Mouse (Mus musculus) limb, embryonic 12.5 days (tissue): ENCODE measurements around the gene Wdr19. TPM values are rescaled to one million over a fixed set of nuclear protein-coding genes. Genes with fewer than 3 reads are reported as not detected.

Experiments used
- ATAC-seq: fragments of 200-750 bp; cut with Nextera tagmentation; 2 replicates; pipeline ENCODE4 v1.8.0; 2017; ENCODE audit warnings: low read depth, moderate TSS enrichment; ENCODE audit not compliant: insufficient number of reproducible peaks, insufficient read depth, low FRiP score, low TSS enrichment
- H3K27ac ChIP-seq: fragments of 300-500 bp; sonication (generic); 2 replicates; pipeline ENCODE4 v1.5.1; 2016; ENCODE audit warnings: mild to moderate bottlenecking, moderate library complexity
- H3K27me3 ChIP-seq: fragments of 300-500 bp; sonication (generic); 2 replicates; pipeline ENCODE4 v1.6.1; 2016; ENCODE audit warnings: mild to moderate bottlenecking, moderate library complexity
- H3K36me3 ChIP-seq: fragments of 300-500 bp; sonication (generic); 2 replicates; pipeline ENCODE4 v1.6.1; 2016; ENCODE audit warnings: mild to moderate bottlenecking, moderate library complexity
- H3K4me1 ChIP-seq: fragments of 300-500 bp; sonication (generic); replicated peaks from 2 replicates; pipeline ENCODE4 v1.6.1; 2016
- H3K4me2 ChIP-seq: fragments of 300-500 bp; sonication (generic); 2 replicates; pipeline ENCODE4 v1.6.1; 2016; ENCODE audit warnings: mild to moderate bottlenecking, moderate library complexity
- H3K4me3 ChIP-seq: fragments of 300-500 bp; sonication (generic); replicated peaks from 2 replicates; pipeline ENCODE4 v1.5.1; 2016; ENCODE audit warnings: mild to moderate bottlenecking
- H3K9ac ChIP-seq: fragments of 300-500 bp; sonication (generic); replicated peaks from 2 replicates; pipeline ENCODE4 v1.6.1; 2016; ENCODE audit warnings: mild to moderate bottlenecking, moderate library complexity
- H3K9me3 ChIP-seq: fragments of 300-500 bp; sonication (generic); 2 replicates; pipeline ENCODE4 v1.6.1; 2016; ENCODE audit warnings: mild to moderate bottlenecking, moderate library complexity
- WGBS: fragments of 180-500 bp; shearing (Covaris S2); methylation state at CpG from one replicate; pipeline ENCODE4 v1.1.7; 2016; 5-methylcytosine and 5-hydroxymethylcytosine counted together
- polyA plus RNA-seq: library from polyadenylated mRNA; unstranded; fragments of >200 nt; fragmentation: Nextera tagmentation; extraction: Ambion mirVana; gene quantifications from 2 replicates; pipeline ENCODE4 v1.2.1, GENCODE M21; 2016

The Wdr19 gene
- polyA plus RNA-seq, 1 experiment from 2014 or later, result 12.2 TPM

GRCm38 (mm10) chr5:65308208-65308607 lies 108.7 kb downstream of the Wdr19 start:
- Histone ChIP-seq H3K27me3 (no peaks in the 10 kb centered on the region), H3K9ac (no peak overlapping the region), H3K4me2 (no peak overlapping the region), H3K4me3 (no peak overlapping the region), H3K9me3 (no peaks in the 10 kb centered on the region), H3K36me3 (peaks cover 81% of the 10 kb centered on the region), H3K27ac (no peak overlapping the region), H3K4me1 (no peaks in the 10 kb centered on the region)
- no peak for ATAC-seq
- WGBS, result 97% methylated on average over 7 of the region's 7 CpGs

DNA sequence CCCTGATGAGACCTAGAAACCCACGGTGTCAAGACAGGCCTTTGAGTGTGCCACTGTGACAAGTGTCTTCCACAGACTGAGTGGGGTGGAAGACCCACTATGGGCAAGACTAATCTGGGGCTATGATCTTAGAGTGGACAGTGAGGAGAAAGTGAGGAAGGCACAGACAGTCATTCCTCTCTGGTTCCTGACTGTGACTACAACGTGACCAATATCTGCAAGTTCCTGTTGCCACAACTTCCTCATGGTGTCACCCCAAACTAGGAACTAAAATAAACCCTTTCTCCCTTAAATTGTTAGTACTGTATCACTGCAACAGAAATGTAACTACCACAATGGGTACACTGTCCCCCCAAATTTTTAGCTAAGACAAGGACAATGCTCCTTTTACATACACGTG lies 109.4 kb downstream of the Wdr19 start:
- no peak overlapping the region for H3K9ac ChIP-seq
- no peak overlapping the region for H3K4me3 ChIP-seq
- H3K4me1 ChIP-seq, result no peaks in the 10 kb centered on the region
- H3K4me2 ChIP-seq, result no peak overlapping the region
- no peak overlapping the region for H3K27ac ChIP-seq
- WGBS, result 96% methylated on average over 3 of the region's 3 CpGs
- no peaks in the 10 kb centered on the region for H3K27me3 ChIP-seq
- no peaks in the 10 kb centered on the region for H3K9me3 ChIP-seq
- peaks cover 79% of the 10 kb centered on the region for H3K36me3 ChIP-seq
- no peak for ATAC-seq

Other genes with a start within 250 kb of the Wdr19 start
- 0.31 and 0.40 TPM in 2 replicates for gene Tlr6, start 239.6 kb upstream of the Wdr19 start, polyA plus RNA-seq
- 32.2 and 34.6 TPM in 2 replicates for gene Fam114a1, start 229.6 kb upstream of the Wdr19 start, polyA plus RNA-seq
- 0.15 TPM in 1 of 2 replicates, not detected in the other for gene Tmem156, start 107.6 kb upstream of the Wdr19 start, polyA plus RNA-seq
- 24.5 and 24.8 TPM in 2 replicates for gene Klhl5, start 92.2 kb upstream of the Wdr19 start, polyA plus RNA-seq
- gene Rfc1, start 136.0 kb downstream of the Wdr19 start, polyA plus RNA-seq, result 118 and 120 TPM in 2 replicates
- gene Klb, start 148.6 kb downstream of the Wdr19 start, polyA plus RNA-seq, result 0.09 TPM in 1 of 2 replicates, not detected in the other
- gene Rpl9, start 191.7 kb downstream of the Wdr19 start, polyA plus RNA-seq, result 1,006 and 1,010 TPM in 2 replicates
- 66.7 and 67.1 TPM in 2 replicates for gene Lias, start 191.8 kb downstream of the Wdr19 start, polyA plus RNA-seq
- gene Ugdh, start 236.3 kb downstream of the Wdr19 start, polyA plus RNA-seq, result 154 and 170 TPM in 2 replicates